Mouse (Mus musculus) testis, adult 2 months (tissue): ENCODE measurements around the gene Slc8a3.

ENCODE experiments used
- CTCF ChIP-seq: fragments of 200-500 bp; IDR thresholded peaks from 2 replicates; pipeline ENCODE4 v1.5.1; 2012; ENCODE audit warnings: low read depth, mild to moderate bottlenecking, inconsistent platforms, low read length, moderate library complexity; ENCODE audit not compliant: control insufficient read depth, insufficient read depth, insufficient replicate concordance
- POLR2A ChIP-seq: fragments of 200-500 bp; IDR thresholded peaks from 2 replicates; pipeline ENCODE4 v1.6.1; 2012; ENCODE audit warnings: low read depth, mild to moderate bottlenecking, inconsistent platforms, low read length, moderate library complexity; ENCODE audit not compliant: control insufficient read depth

DNA sequence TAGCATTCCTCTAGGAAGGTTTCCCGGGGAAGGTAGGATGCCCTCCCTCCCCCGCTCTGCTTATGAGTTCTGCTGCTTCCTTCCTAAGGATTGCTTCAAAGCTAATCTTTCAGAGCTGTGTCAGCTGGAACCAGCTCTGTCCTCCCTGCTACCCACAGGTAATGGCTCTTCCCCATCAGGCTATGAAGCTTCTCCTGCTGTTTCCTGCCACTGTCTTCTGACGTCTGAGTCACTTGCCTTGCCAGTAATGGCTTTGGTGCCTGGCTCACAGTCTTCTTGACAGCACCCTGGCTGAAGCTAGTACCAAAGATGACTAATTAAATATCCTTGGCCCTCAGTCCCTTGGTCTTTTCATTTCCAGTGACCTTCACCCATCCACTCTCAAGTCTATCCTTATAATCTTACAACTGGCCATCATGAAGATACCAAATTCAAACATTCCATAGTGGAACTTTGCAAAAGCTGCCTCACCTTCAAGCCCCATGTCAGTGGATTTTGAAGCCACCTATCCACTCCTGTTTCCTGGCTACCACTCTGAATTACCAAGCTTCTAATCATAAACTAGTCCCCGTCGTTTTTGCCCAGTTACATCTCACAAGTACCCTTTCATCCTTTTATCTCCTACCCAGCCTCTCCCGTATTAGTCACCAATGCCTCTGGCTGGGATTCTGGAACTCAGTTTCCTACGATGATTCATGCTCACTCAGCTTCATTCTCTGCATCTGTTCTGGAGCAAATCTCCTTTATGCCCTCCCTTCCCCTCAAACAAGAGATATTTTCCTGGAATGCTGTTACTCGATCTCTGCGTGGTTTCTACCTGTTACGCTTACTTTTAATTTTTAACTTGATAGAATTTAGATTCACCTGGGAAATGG is 97.3 kb downstream of the Slc8a3 start:
- TF ChIP-seq CTCF (no peak), POLR2A (no peak)
